Mouse (Mus musculus): ENCODE results near the gene Dcaf6. TPM values are rescaled to one million over a fixed set of nuclear protein-coding genes. Genes with fewer than 3 reads are reported as not detected.

The Dcaf6 gene
- total RNA-seq, 2 experiments from 2014 or later = 91.8 to 98.5 TPM

GRCm38 (mm10) chr1:165327831-165328230 lies 132.4 kb downstream of the Dcaf6 start:
- no peak for TF ChIP-seq CTCF (conservative IDR thresholded peaks at IDR 0.05)
- no peak overlapping the region for H3K4me3 ChIP-seq
- no peak overlapping the region for H3K27ac ChIP-seq
- no peak for DNase-seq (ENCODE audit: low spot score in 2 of 2)

GRCm38 (mm10) chr1:165327370-165327769 lies 132.9 kb downstream of the Dcaf6 start:
- DNase-seq (ENCODE audit: low spot score in 2 of 2) = no peak
- no peak overlapping the region for H3K27ac ChIP-seq
- TF ChIP-seq CTCF (conservative IDR thresholded peaks at IDR 0.05) = no peak
- H3K4me3 ChIP-seq = no peak overlapping the region

GRCm38 (mm10) chr1:165322934-165323333 lies 137.3 kb downstream of the Dcaf6 start:
- no peak for DNase-seq (ENCODE audit: low spot score in 2 of 2)
- H3K27ac ChIP-seq = no peak overlapping the region
- no peak for TF ChIP-seq CTCF (conservative IDR thresholded peaks at IDR 0.05)

GRCm38 (mm10) chr1:165321891-165322290 lies 138.4 kb downstream of the Dcaf6 start:
- TF ChIP-seq CTCF (conservative IDR thresholded peaks at IDR 0.05) = no peak
- H3K4me3 ChIP-seq = no peak overlapping the region
- no peak for DNase-seq (ENCODE audit: low spot score in 2 of 2)
- peak overlapping the region; percentile 36; the same call in 1 of the 2 replicates for H3K27ac ChIP-seq

More at GRCm38 (mm10) chr1:165322934-165323333, 137.3 kb downstream of the Dcaf6 start:
- no peak overlapping the region for H3K4me3 ChIP-seq

- Histone ChIP-seq H3K4me3 (no peak overlapping the region), H3K27ac (peak overlapping the region; percentile 36; the same call in 1 of the 2 replicates)
- TF ChIP-seq CTCF (conservative IDR thresholded peaks at IDR 0.05) = no peak
- DNase-seq (ENCODE audit: low spot score in 2 of 2) = no peak
Observed at GRCm38 (mm10) chr1:165321393-165321861, 138.8 kb downstream of the Dcaf6 start.

GRCm38 (mm10) chr1:165320141-165320934 lies 139.9 kb downstream of the Dcaf6 start:
- H3K4me3 ChIP-seq = peak overlapping the region; percentile 28; the same call in 1 of the 2 replicates
- TF ChIP-seq CTCF (conservative IDR thresholded peaks at IDR 0.05) = peak; percentile 90
- H3K27ac ChIP-seq = peak overlapping the region; percentile 48; the same call in 1 of the 2 replicates
- DNase-seq (ENCODE audit: low spot score in 2 of 2) = peak; percentile 73 to 82

GRCm38 (mm10) chr1:165316361-165316760 lies 143.9 kb downstream of the Dcaf6 start:
- TF ChIP-seq CTCF (conservative IDR thresholded peaks at IDR 0.05) = no peak
- H3K27ac ChIP-seq = 0 out of 2 replicates have a peak overlapping the region, but pooled peaks have one; percentile 5
- no peak overlapping the region for H3K4me3 ChIP-seq
- no peak for DNase-seq (ENCODE audit: low spot score in 2 of 2)

GRCm38 (mm10) chr1:165308180-165308579 lies 152.1 kb downstream of the Dcaf6 start:
- Histone ChIP-seq H3K4me3 (no peak overlapping the region), H3K27ac (no peak overlapping the region)
- TF ChIP-seq CTCF (conservative IDR thresholded peaks at IDR 0.05) = no peak
- DNase-seq (ENCODE audit: low spot score in 2 of 2) = no peak

GRCm38 (mm10) chr1:165304341-165304740 lies 155.9 kb downstream of the Dcaf6 start:
- TF ChIP-seq CTCF (conservative IDR thresholded peaks at IDR 0.05) = no peak
- DNase-seq (ENCODE audit: low spot score in 2 of 2) = peak in 1 of 2 experiments; percentile 67
- H3K27ac ChIP-seq = peak overlapping the region; percentile 87
- H3K4me3 ChIP-seq = no peak overlapping the region

- DNase-seq (ENCODE audit: low spot score in 2 of 2) = no peak
- TF ChIP-seq CTCF (conservative IDR thresholded peaks at IDR 0.05) = no peak
- Histone ChIP-seq H3K27ac (peak overlapping the region; percentile 87), H3K4me3 (no peak overlapping the region)
Observed at GRCm38 (mm10) chr1:165303209-165303608, 157.1 kb downstream of the Dcaf6 start.

- no peak for DNase-seq (ENCODE audit: low spot score in 2 of 2)
- H3K27ac ChIP-seq = peak overlapping the region; percentile 87
- TF ChIP-seq CTCF (conservative IDR thresholded peaks at IDR 0.05) = peak; percentile 46
- H3K4me3 ChIP-seq = no peak overlapping the region
Observed at GRCm38 (mm10) chr1:165302455-165303208, 157.6 kb downstream of the Dcaf6 start.

GRCm38 (mm10) chr1:165301567-165301966 lies 158.7 kb downstream of the Dcaf6 start:
- Histone ChIP-seq H3K4me3 (no peak overlapping the region), H3K27ac (peak overlapping the region; percentile 87)
- TF ChIP-seq CTCF (conservative IDR thresholded peaks at IDR 0.05) = no peak
- DNase-seq (ENCODE audit: low spot score in 2 of 2) = peak in 1 of 2 experiments; percentile 66

GRCm38 (mm10) chr1:165301108-165301507 lies 159.2 kb downstream of the Dcaf6 start:
- TF ChIP-seq CTCF (conservative IDR thresholded peaks at IDR 0.05) = no peak
- no peak overlapping the region for H3K4me3 ChIP-seq
- peak overlapping the region; percentile 77 for H3K27ac ChIP-seq
- DNase-seq (ENCODE audit: low spot score in 2 of 2) = no peak

Measured in layer of hippocampus, adult 2 months (tissue).